In genomic region chr1:53841080-53841479, GRCm38 (mm10) we compare ENCODE assay signal across 26 mouse cellular contexts. TPM values are rescaled to one million over a fixed set of nuclear protein-coding genes. Genes with fewer than 3 reads are reported as not detected.
A peak's percentile ranks its signal among the peaks of the same experiment; 100 is the strongest.
DNase-seq lines count a peak whose midpoint lies in the region; ATAC-seq lines count a peak whose summit lies in the region.
"Had no signal": no experiment of that assay in that cellular context is flagged by ENCODE, and none has a peak within 500 bp of the region (broad histone marks: within the 10 kb centered on the region; RNA-seq: fewer than 3 reads in every experiment).

No protein-coding gene starts in this region.

- H3K27ac ChIP-seq in kidney, embryonic 16.5 days (ENCODE audit: low read length): 0 out of 2 replicates have a peak overlapping the region, but pooled peaks have one; percentile 50
- H3K27ac ChIP-seq: embryonic facial prominence, embryonic 12.5 days; embryonic facial prominence, embryonic 15.5 days; hindbrain, embryonic 10.5 days; hindbrain, embryonic 13.5 days had no signal

- H3K4me2 ChIP-seq in kidney, embryonic 16.5 days (replicated peaks; ENCODE audit: low read depth, low read length): no peak overlapping the region
- H3K4me2 ChIP-seq: embryonic facial prominence, embryonic 12.5 days; embryonic facial prominence, embryonic 15.5 days; heart, embryonic 11.5 days; hindbrain, embryonic 13.5 days had no signal

- no peak overlapping the region for H3K9ac ChIP-seq in kidney, embryonic 16.5 days (replicated peaks; ENCODE audit: low read length)
- H3K9ac ChIP-seq: embryonic facial prominence, embryonic 12.5 days; embryonic facial prominence, embryonic 15.5 days; forebrain, postnatal 0 days; hindbrain, embryonic 13.5 days had no signal

- H3K27me3 ChIP-seq in kidney, embryonic 16.5 days (ENCODE audit: insufficient read depth, low read length): no peaks in the 10 kb centered on the region
- H3K27me3 ChIP-seq: embryonic facial prominence, embryonic 12.5 days; embryonic facial prominence, embryonic 15.5 days; hindbrain, embryonic 13.5 days had no signal

- no peak; the same call in 1 of the 2 replicates for ATAC-seq in kidney, embryonic 16.5 days (ENCODE audit: low FRiP score, low TSS enrichment)
- ATAC-seq: activated CD4-positive, CD25-positive, alpha-beta regulatory T cell, adult 4 months; CD4-positive, CD25-positive, alpha-beta regulatory T cell, adult 4 months; forebrain, embryonic 14.5 days; forebrain, postnatal 0 days; hindbrain, embryonic 16.5 days had no signal

- H3K9me3 ChIP-seq in kidney, embryonic 16.5 days (ENCODE audit: low read length): no peaks in the 10 kb centered on the region
- H3K9me3 ChIP-seq: embryonic facial prominence, embryonic 12.5 days; embryonic facial prominence, embryonic 15.5 days; hindbrain, embryonic 10.5 days; hindbrain, embryonic 13.5 days had no signal

- H3K4me3 ChIP-seq in kidney, embryonic 16.5 days (ENCODE audit: low read length): no peak overlapping the region
- H3K4me3 ChIP-seq: embryonic facial prominence, embryonic 12.5 days; embryonic facial prominence, embryonic 15.5 days; hindbrain, embryonic 10.5 days; hindbrain, embryonic 13.5 days had no signal

- H3K36me3 ChIP-seq in kidney, embryonic 16.5 days (ENCODE audit: insufficient read depth, low read length): no peaks in the 10 kb centered on the region
- H3K36me3 ChIP-seq: embryonic facial prominence, embryonic 12.5 days; embryonic facial prominence, embryonic 15.5 days; hindbrain, embryonic 10.5 days had no signal

- 44% methylated on average over 4 of the region's 4 CpGs for WGBS in kidney, embryonic 16.5 days

- peak; percentile 62 for DNase-seq in heart, adult 11 months
- no peak for DNase-seq in heart, postnatal 4 days
- DNase-seq in kidney, adult 8-10 months: no peak
- DNase-seq in kidney, postnatal 14 days: peak; percentile 55
- no peak for DNase-seq in kidney, adult 9 months
- DNase-seq in spleen, postnatal 36 days (ENCODE audit: low spot score in 2 of 2): no peak
- DNase-seq: adrenal gland, adult 8-10 months; adrenal gland, postnatal 25 days; cerebellum, adult 11-12 months; cerebellum, adult 8-10 months; cerebellum, postnatal 10 days; cerebellum, postnatal 36 days; embryo, embryonic 11 days; forebrain, postnatal 0 days; gastrocnemius, postnatal 10 days; gastrocnemius, postnatal 36 days had no signal

- peaks cover 6% of the 10 kb centered on the region; the same call in 1 of the 2 replicates for H3K4me1 ChIP-seq in kidney, embryonic 16.5 days (ENCODE audit: insufficient read depth, low read length)
- H3K4me1 ChIP-seq: hindbrain, embryonic 13.5 days had no signal

RNA-seq across cellular contexts. Expression of gene Stk17b, which starts 56.1 kb away (rescaled TPM):
- 10 to 100 TPM; 18.9 to 23.2 TPM for total RNA-seq in heart, postnatal 4 days (2021)
- polyA plus RNA-seq in kidney, embryonic 16.5 days (2015; fragmentation: Nextera tagmentation; extraction: Ambion mirVana): 15.8 and 20.8 TPM in 2 replicates

Comparison
In these comparisons a context has a peak if more than half of its experiments do, and no peak if none do; other contexts are left out.
1. DNase-seq: peak in heart, adult 11 months (single experiment) and kidney, postnatal 14 days (single experiment); none in heart, postnatal 4 days (single experiment), kidney, adult 8-10 months (0 of 2), kidney, adult 9 months (single experiment) and spleen, postnatal 36 days (0 of 2).